Mouse (Mus musculus) gastrocnemius, postnatal 25 days (tissue): ENCODE measurements around the gene Ppil4. TPM values are rescaled to one million over a fixed set of nuclear protein-coding genes. Genes with fewer than 3 reads are reported as not detected.

ENCODE experiments used
- DNase-seq: peaks from one replicate; pipeline ENCODE4 v3.0.0; 2022
- microRNA-seq, 2 experiments: library from miRNA; unstranded; fragments of <30 nt; microRNA quantifications; one replicate each; pipeline ENCODE4 v1.2.0; 2021; ENCODE audit warnings: borderline replicate concordance in 2 of 2
- total RNA-seq, 2 experiments: library from RNA; stranded (reverse); gene quantifications; 1 replicate in 1 of 2; 2 replicates in 1 of 2; pipeline ENCODE4 v1.2.3; 2021

Ppil4 gene
- total RNA-seq, 2 experiments from 2014 or later = 10.2 to 10.5 TPM

- DNase-seq = no peak
Measured at GRCm38 (mm10) chr10:7861259-7861936, 68.7 kb downstream of the Ppil4 start.

DNA sequence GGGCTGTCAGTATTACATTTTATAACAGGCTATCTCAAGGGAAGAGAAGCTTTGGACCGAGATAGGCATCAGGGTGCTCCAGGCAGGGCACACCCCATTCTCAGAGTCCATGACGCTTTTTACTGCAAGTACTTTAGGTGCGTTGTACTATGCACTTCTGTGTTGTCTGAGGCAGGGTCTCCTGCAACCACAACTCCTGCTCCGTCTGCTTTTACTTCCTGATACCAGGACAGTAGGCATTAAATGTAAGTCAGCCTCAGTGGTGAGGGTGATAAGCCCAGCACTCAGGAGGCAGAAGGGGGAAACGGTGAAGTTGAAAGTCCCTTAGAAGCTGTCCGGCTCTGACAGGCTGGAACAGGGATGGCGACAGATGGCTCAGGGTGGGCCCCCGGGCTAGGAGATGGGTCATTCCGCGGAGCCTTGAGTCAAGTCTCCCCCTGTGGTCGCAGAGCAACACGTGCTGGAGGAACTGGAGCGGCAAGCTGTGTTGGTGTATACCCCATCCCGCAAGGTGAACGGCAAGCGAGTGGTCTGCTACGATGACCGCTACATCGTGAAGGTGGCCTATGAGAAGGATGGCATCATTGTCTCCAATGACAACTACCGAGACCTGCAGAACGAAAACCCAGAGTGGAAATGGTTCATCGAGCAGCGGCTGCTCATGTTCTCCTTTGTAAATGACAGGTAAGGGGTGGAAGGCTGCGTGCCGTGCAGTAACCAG is 69.4 kb downstream of the Ppil4 start:
- DNase-seq = no peak

DNA sequence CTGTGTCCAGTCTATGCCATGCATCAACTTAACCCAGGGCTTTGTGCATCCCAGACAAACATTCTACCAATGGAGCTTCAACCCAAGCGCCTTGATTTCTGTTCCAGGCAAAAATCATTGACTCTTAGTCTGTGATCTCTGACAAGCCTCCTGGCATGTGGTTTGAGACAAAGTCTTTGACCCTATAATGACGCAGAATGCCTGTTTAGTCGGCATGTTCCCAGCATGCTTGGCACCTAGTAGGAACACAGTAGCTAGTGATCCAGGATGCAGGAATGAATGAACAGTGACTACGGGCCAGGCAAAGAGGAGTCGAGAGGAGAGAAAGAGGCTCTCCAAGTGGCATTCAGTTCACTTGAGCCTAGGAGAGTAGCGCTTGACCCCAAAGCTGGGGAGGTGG is 70.7 kb downstream of the Ppil4 start:
- no peak for DNase-seq

DNA sequence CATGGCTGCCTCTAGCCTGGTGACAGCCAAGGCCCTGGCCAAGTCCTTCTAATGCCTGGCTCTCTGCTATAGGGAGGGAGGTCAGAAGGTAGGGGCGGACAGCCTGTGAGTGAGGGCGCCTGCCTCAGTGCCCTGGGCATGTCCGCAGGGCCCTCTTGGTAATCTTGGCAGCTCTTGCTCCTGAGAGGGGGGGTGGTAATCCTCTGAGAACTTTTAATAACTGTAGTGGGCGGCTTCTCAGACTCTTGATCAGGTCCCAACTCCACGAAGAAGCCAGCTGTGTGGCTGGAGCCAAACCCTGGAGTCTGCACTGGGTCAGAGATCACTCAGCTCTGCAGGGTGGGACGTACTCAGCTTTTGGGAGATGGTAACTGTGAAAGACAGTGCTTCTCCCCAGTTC is 71.5 kb downstream of the Ppil4 start:
- peak; percentile 28 for DNase-seq

DNA sequence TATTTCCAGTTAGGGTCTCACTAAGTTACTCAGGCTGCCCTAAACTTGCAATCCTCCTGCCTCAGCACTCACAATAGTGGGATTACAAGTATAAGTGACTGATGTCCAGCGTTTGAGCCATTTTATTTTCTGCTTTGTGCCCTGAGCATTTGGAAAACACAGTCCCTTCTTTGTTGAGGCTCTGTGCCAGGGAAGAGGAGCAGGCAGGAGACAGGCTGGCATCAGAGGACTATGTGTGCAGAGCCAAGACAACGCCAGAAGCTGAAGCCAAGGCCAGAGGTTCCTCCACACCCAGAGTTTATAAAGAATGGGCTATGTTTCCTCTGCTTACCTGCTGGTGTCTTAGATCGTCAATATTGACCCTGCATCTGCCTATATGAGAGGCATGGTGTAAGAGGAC is 72.1 kb downstream of the Ppil4 start:
- no peak for DNase-seq

- peak; percentile 21 for DNase-seq
Measured at GRCm38 (mm10) chr10:7866762-7867665, 74.3 kb downstream of the Ppil4 start.

- no peak for DNase-seq
Measured at GRCm38 (mm10) chr10:7867666-7868030, 75.0 kb downstream of the Ppil4 start.

- no peak for DNase-seq
Measured at GRCm38 (mm10) chr10:7869746-7870145, 77.1 kb downstream of the Ppil4 start.

- peak; percentile 54 for DNase-seq
Measured at GRCm38 (mm10) chr10:7870571-7871315, 78.1 kb downstream of the Ppil4 start.

GRCm38 (mm10) chr10:7871381-7872020 is 78.8 kb downstream of the Ppil4 start:
- DNase-seq = no peak

Small RNA genes lying within 50 kb of the gene (microRNA-seq; reads per million reads assigned to microRNA genes)
- gene Mir5104 = 0 to 0.74 reads per million in 2 experiments

Other genes starting within 250 kb of the Ppil4 start
- 1 to 10 TPM; 2.2 to 2.6 TPM for gene Lrp11, start 203.1 kb upstream of the Ppil4 start, total RNA-seq
- 1 to 10 TPM; 4.9 to 5.1 TPM for gene Nup43, start 125.4 kb upstream of the Ppil4 start, total RNA-seq
- 100 to 1,000 TPM in 1 of 2 experiments, 10 to 100 TPM in 1; 97.2 to 102 TPM for gene Pcmt1, start 111.8 kb upstream of the Ppil4 start, total RNA-seq
- 10 to 100 TPM in 1 of 2 experiments, 1 to 10 TPM in 1; 9.8 to 10.7 TPM for gene Lats1, start 111.7 kb upstream of the Ppil4 start, total RNA-seq
- gene Katna1, start 66.9 kb upstream of the Ppil4 start, total RNA-seq = 10 to 100 TPM in 1 of 2 experiments, 1 to 10 TPM in 1; 9.7 to 10.7 TPM
- gene Ginm1, start 67 bp upstream of the Ppil4 start, total RNA-seq = 10 to 100 TPM; 87.1 to 92.7 TPM
- gene Zc3h12d, start 39.6 kb downstream of the Ppil4 start, total RNA-seq = under 1 TPM in 1 of 2 experiments, not detected in 1; 0.05 TPM
- gene Tab2, start 163.3 kb downstream of the Ppil4 start, total RNA-seq = 10 to 100 TPM; 55.3 to 68.8 TPM